Mouse (Mus musculus) naive thymus-derived CD4-positive, alpha-beta T cell, adult 5 months (primary cell): Measurements from ENCODE around the gene Spocd1. TPM values are rescaled to one million over a fixed set of nuclear protein-coding genes. Genes with fewer than 3 reads are reported as not detected.

ENCODE experiments used
- polyA plus RNA-seq: library from polyadenylated mRNA; unstranded; fragments of 100-300 nt; shearing (Covaris generic); gene quantifications from one replicate; pipeline ENCODE4 v1.2.1, GENCODE M21; 2017

Spocd1 gene
- not detected for polyA plus RNA-seq

DNA sequence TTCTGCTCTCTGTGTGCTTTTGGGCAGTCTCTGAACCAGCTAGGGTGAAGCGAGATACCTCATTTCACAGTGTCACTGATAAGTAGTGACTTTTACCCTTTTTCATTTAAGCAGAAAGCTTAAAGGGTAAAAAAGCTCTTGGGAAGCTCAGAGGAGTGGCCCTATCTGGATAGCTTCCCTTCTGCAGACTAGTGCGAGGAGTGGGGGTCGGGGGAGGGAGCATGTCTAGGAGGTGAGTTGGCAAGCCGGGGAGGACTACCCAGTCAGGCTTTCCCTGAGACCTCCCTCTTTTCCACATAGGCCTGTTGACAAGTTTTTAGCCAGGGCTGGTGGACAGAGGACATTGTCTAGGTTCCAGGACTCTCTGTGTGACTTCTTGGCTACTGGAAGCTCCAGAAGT, at the start of gene Spocd1:
Gene Spocd1 (plus strand): TSS at position 301 of the 400 bp plus-strand sequence.

DNA sequence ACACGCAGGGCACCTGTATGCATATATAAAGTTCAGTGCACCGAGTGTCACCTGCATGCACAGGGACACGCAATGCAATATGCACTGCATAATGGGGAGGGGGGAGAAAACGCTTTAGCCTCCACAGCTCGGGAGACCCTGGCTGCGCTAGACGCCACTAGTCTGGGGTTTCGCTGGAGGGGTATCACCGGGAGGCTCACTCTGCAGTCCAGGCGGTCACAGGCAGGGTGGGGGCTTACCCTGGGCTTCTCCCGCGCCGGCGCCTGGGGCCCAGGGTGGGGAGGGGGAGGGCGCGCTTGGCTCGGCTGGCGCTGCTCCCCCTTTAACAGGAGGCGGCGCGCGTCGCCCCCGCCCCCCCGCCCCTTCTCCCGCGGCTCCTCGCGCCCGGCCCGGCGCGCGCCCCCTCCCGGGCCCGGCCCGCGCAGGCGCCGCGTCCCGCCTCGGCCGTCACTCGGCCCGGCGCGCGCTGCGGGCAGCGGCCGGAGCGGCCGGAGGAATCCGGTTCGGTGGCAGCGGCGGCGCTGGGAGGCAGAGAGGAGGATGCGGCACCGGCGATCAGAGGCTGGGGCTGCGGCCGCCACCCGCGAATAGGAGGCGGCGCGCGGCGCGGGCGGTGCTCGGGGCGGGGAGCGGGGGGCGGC, 55.5 kb downstream of the Spocd1 start, which contains the start of gene Adgrb2:
Gene Adgrb2 (plus strand): TSS at position 450 of the 641 bp plus-strand sequence.

Other genes with a start within 250 kb of the Spocd1 start
- gene Tmem39b, start 232.4 kb upstream of the Spocd1 start, polyA plus RNA-seq, result 16.5 TPM
- 146 TPM for gene Khdrbs1, start 186.9 kb upstream of the Spocd1 start, polyA plus RNA-seq
- gene Ptp4a2, start 118.0 kb upstream of the Spocd1 start, polyA plus RNA-seq, result 391 TPM
- gene Adgrb2, start 55.6 kb downstream of the Spocd1 start, polyA plus RNA-seq, result 0.42 TPM
- gene Col16a1, start 118.6 kb downstream of the Spocd1 start, polyA plus RNA-seq, result not detected
- gene Pef1, start 173.3 kb downstream of the Spocd1 start, polyA plus RNA-seq, result 53.6 TPM
- gene Hcrtr1, start 210.1 kb downstream of the Spocd1 start, polyA plus RNA-seq, result not detected
- gene Tinagl1, start 245.9 kb downstream of the Spocd1 start, polyA plus RNA-seq, result not detected